In genomic region chr11:70489138-70489537, GRCm38 (mm10) we compare ENCODE assay signal across 24 mouse cellular contexts. TPM values are rescaled to one million over a fixed set of nuclear protein-coding genes. Genes with fewer than 3 reads are reported as not detected.
A peak's percentile ranks its signal among the peaks of the same experiment; 100 is the strongest.
DNase-seq lines count a peak whose midpoint lies in the region.
"Had no signal": no experiment of that assay in that cellular context is flagged by ENCODE, and none has a peak within 500 bp of the region (broad histone marks: within the 10 kb centered on the region; RNA-seq: fewer than 3 reads in every experiment).

No protein-coding gene starts in this region.

- DNase-seq in heart, adult 18-20 months: peak; percentile 53 to 60
- DNase-seq in heart, embryonic 10.5 days (ENCODE audit: low spot score): no peak
- DNase-seq in lung, postnatal 10 days: peak; percentile 39
- no peak for DNase-seq in lung, adult 18-20 months
- peak; percentile 19 for DNase-seq in gastrocnemius, postnatal 14 days
- DNase-seq in testis, postnatal 14 days (ENCODE audit: low spot score): peak; percentile 23
- no peak for DNase-seq in cerebellum, adult 18-20 months
- DNase-seq: adrenal gland, postnatal 14 days; cerebellum, postnatal 14 days; kidney, adult 18-20 months; kidney, postnatal 4 days; lung, embryonic 14.5 days; thymus, adult 2 months had no signal

- WGBS in heart, embryonic 10.5 days: 80% methylated on average over 3 of the region's 3 CpGs

- H3K27me3 ChIP-seq in heart, embryonic 10.5 days (ENCODE audit: insufficient read depth, poor library complexity, severe bottlenecking): no peaks in the 10 kb centered on the region
- H3K27me3 ChIP-seq: forebrain, embryonic 13.5 days; midbrain, embryonic 12.5 days; neural tube, embryonic 13.5 days; Patski had no signal

- peaks cover 4% of the 10 kb centered on the region; the same call in 1 of the 2 replicates for H3K9me3 ChIP-seq in heart, embryonic 10.5 days
- H3K9me3 ChIP-seq: forebrain, embryonic 13.5 days; neural tube, embryonic 13.5 days had no signal

- no peaks in the 10 kb centered on the region for H3K36me3 ChIP-seq in heart, embryonic 10.5 days
- H3K36me3 ChIP-seq: midbrain, embryonic 12.5 days; neural tube, embryonic 13.5 days had no signal

- H3K4me1 ChIP-seq in heart, embryonic 10.5 days: no peaks in the 10 kb centered on the region
- H3K4me1 ChIP-seq: forebrain, embryonic 13.5 days; midbrain, embryonic 12.5 days; neural tube, embryonic 13.5 days had no signal

- no peak overlapping the region for H3K27ac ChIP-seq in heart, embryonic 10.5 days
- H3K27ac ChIP-seq: forebrain, embryonic 13.5 days; midbrain, embryonic 12.5 days; neural tube, embryonic 13.5 days had no signal

- no peak overlapping the region for H3K4me3 ChIP-seq in heart, embryonic 10.5 days
- H3K4me3 ChIP-seq: forebrain, embryonic 13.5 days; midbrain, embryonic 12.5 days; neural tube, embryonic 13.5 days had no signal

- intact Hi-C loops in gastrocnemius, postnatal 14 days (cut with DNase I; ENCODE audit: low total_unique reads): no loop called here

RNA-seq across cellular contexts. Expression of gene Tm4sf5, which starts 15.9 kb away (rescaled TPM):
- 1 to 10 TPM; 1.4 to 2.4 TPM for total RNA-seq in heart, adult 18-20 months (2021)
- polyA plus RNA-seq in heart, embryonic 10.5 days (2016; fragmentation: Nextera tagmentation; extraction: Ambion mirVana): 6.2 and 7.4 TPM in 2 replicates
- not detected for total RNA-seq in gastrocnemius, postnatal 14 days (2021)
- total RNA-seq: adrenal gland, postnatal 14 days; left cerebral cortex, postnatal 36 days; liver, adult 2 months had no signal
- polyA plus RNA-seq: C2C12; liver, adult 2 months had no signal

RNA-seq across cellular contexts. Expression of gene Vmo1, which starts 25.3 kb away (rescaled TPM):
- not detected for total RNA-seq in heart, adult 18-20 months (2021)
- not detected in 2 replicates for polyA plus RNA-seq in heart, embryonic 10.5 days (2016; fragmentation: Nextera tagmentation; extraction: Ambion mirVana)
- total RNA-seq in gastrocnemius, postnatal 14 days (2021): not detected
- total RNA-seq: adrenal gland, postnatal 14 days; heart, postnatal 10 days; left cerebral cortex, postnatal 36 days had no signal
- polyA plus RNA-seq: activated CD4-positive, CD25-positive, alpha-beta regulatory T cell, adult 4 months; C2C12; forebrain, embryonic 13.5 days; gonadal fat pad, adult 2 months; hindbrain, embryonic 16.5 days; midbrain, embryonic 12.5 days; Patski had no signal

RNA-seq across cellular contexts. Expression of gene Cxcl16, which starts 29.4 kb away (rescaled TPM):
- total RNA-seq in heart, adult 18-20 months (2021): 1 to 10 TPM; 8.3 to 9.9 TPM
- polyA plus RNA-seq in heart, embryonic 10.5 days (2016; fragmentation: Nextera tagmentation; extraction: Ambion mirVana): 3.7 and 6.0 TPM in 2 replicates
- 1 to 10 TPM; 2.6 to 3.1 TPM for total RNA-seq in gastrocnemius, postnatal 14 days (2021)

RNA-seq across cellular contexts. Expression of gene Gltpd2, which starts 29.9 kb away (rescaled TPM):
- total RNA-seq in heart, adult 18-20 months (2021): not detected
- 0.25 and 4.3 TPM in 2 replicates for polyA plus RNA-seq in heart, embryonic 10.5 days (2016; fragmentation: Nextera tagmentation; extraction: Ambion mirVana)
- not detected for total RNA-seq in gastrocnemius, postnatal 14 days (2021)
- total RNA-seq: heart, postnatal 10 days; left cerebral cortex, postnatal 36 days had no signal
- polyA plus RNA-seq: activated CD4-positive, CD25-positive, alpha-beta regulatory T cell, adult 4 months; C2C12; forebrain, embryonic 13.5 days; gonadal fat pad, adult 2 months; midbrain, embryonic 12.5 days; Patski had no signal

RNA-seq across cellular contexts. Expression of gene Zmynd15, which starts 29.9 kb away (rescaled TPM):
- 1 to 10 TPM; 1.7 to 2.8 TPM for total RNA-seq in heart, adult 18-20 months (2021)
- 0.73 and 1.2 TPM in 2 replicates for polyA plus RNA-seq in heart, embryonic 10.5 days (2016; fragmentation: Nextera tagmentation; extraction: Ambion mirVana)
- total RNA-seq in gastrocnemius, postnatal 14 days (2021): under 1 TPM; 0.31 to 0.84 TPM
- polyA plus RNA-seq: activated CD4-positive, CD25-positive, alpha-beta regulatory T cell, adult 4 months had no signal

Comparison
In these comparisons a context has a peak if more than half of its experiments do, and no peak if none do; other contexts are left out.
1. DNase-seq: peak in heart, adult 18-20 months (2 of 2), lung, postnatal 10 days (single experiment), gastrocnemius, postnatal 14 days (single experiment) and testis, postnatal 14 days (single experiment); none in heart, embryonic 10.5 days (single experiment), lung, adult 18-20 months (0 of 2) and cerebellum, adult 18-20 months (0 of 2).